Mouse (Mus musculus) olfactory bulb, adult 2 months (tissue): ENCODE measurements around the gene D11Wsu47e.

Experiments used
- CTCF ChIP-seq: fragments of 200-500 bp; IDR thresholded peaks from 2 replicates; pipeline ENCODE4 v1.5.1; 2012; ENCODE audit warnings: low read depth, mild to moderate bottlenecking, low read length, moderate library complexity; ENCODE audit not compliant: insufficient read depth
- POLR2A ChIP-seq: fragments of 200-500 bp; IDR thresholded peaks from 2 replicates; pipeline ENCODE4 v1.6.1; 2012; ENCODE audit warnings: mild to moderate bottlenecking, low read depth, low read length, moderate library complexity; ENCODE audit not compliant: insufficient read depth

GRCm38 (mm10) chr11:113654561-113655270, 29.5 kb upstream of the D11Wsu47e start:
- TF ChIP-seq CTCF (no peak), POLR2A (no peak)
